Mouse (Mus musculus) G1E (cell line): ENCODE data around the gene Cpeb4.

ENCODE experiments used
- CTCF ChIP-seq: IDR thresholded peaks from 2 replicates; pipeline ENCODE4 v1.5.1; 2012; ENCODE audit warnings: low read depth, low read length, inconsistent platforms, mixed read lengths
- GATA1 ChIP-seq: IDR thresholded peaks from 2 replicates; pipeline ENCODE4 v1.6.1; 2012; ENCODE audit warnings: borderline replicate concordance, low read length, inconsistent platforms, mixed read lengths
- POLR2AphosphoS5 ChIP-seq: IDR thresholded peaks from 2 replicates; pipeline ENCODE4 v1.6.1; 2012; ENCODE audit warnings: low read depth, low read length, inconsistent platforms; ENCODE audit not compliant: insufficient replicate concordance
- TAL1 ChIP-seq: conservative IDR thresholded peaks from 2 replicates; pipeline ENCODE4 v1.6.1; 2012; ENCODE audit warnings: low read depth, low read length, inconsistent platforms, mixed read lengths

DNA sequence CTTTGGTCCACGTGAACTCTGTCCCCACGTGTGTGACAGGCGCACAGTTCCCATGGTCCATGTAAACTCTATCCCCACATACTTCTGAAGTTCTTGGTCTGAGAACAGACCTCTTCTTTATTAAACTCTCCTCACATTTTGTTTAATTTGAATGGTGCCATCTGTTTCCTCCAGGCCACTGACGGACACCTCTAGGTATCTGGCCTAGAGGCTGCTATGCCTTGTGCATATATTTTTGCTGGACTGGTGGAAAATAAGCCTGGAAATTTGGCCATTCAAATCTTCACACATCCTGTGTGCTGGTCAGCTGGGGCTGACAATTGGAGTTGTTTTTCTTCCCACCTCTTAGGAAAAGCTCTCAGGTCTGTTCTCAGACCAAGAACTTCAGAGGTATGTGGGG is 23.3 kb upstream of the Cpeb4 start:
- TF ChIP-seq POLR2AphosphoS5, result no peak
- TF ChIP-seq CTCF, result no peak
- TF ChIP-seq GATA1, result no peak
- TF ChIP-seq TAL1, result no peak
